Mouse (Mus musculus) cerebellum, postnatal 10 days (tissue): Measurements from ENCODE around the gene Smg9.

Experiments used
- DNase-seq, 2 experiments: peaks; one replicate each; pipeline ENCODE4 v3.0.0; 2021; ENCODE audit warnings: mixed read lengths in 2 of 2

Gene Smg9

DNA sequence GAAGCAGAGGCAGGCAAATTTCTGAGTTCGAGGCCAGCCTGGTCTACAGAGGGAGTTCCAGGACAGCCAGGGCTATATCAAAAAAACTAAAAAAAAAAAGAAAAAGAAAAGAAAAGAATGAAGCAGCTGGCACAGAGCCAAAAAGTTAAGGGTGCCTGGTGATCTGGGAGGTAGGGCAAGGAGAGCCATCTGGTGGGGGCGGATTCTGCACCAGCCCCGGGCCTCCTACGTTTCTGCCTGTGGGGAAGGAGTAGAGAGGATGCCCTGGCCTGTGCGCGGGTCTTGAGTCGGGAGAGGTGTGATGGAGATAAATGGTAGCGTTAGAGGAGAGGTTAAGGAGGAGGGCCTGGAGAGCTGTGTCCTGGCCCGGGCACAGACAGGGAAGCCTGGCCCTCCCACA, 8.8 kb downstream of the Smg9 start:
- DNase-seq = peak in 1 of 2 experiments; percentile 56

DNA sequence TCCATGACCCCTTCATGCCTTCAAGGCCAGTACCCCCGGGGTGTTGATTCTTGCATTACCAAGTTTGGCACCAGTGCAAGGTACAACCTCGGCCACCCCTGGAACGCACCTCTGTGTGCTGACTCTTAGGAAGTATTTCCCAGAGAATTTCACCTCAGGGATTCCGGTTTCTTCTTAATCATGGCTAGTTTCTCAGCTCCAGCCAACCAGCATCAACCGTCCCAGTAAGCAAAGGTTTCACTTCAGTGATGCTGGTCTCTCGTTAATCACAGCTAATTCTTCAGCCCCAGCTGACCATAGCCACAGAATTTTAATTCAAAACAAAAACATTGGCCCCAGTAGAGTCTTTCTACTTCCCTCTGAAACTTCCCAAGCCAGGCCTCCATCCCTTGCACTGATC, 10.7 kb downstream of the Smg9 start:
- DNase-seq = no peak

DNA sequence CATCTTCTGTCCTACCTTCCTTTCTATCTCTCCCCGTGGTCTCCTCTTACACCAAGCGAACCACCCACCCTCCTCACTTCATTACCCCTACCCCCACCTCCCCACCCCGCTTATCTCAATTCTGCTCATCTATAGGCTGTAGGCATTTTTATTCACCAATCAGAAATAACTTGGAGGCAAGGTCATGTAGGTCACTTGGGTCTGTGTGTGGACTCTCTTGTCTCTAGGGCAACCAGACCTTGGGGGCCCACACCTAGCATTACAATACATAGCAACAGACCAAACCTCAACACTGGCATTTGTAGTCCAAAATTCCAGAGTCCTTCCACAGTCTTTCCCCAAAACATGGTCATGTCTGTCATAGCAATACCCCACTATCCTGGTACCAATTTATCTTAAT, 11.4 kb downstream of the Smg9 start:
- DNase-seq = no peak

DNA sequence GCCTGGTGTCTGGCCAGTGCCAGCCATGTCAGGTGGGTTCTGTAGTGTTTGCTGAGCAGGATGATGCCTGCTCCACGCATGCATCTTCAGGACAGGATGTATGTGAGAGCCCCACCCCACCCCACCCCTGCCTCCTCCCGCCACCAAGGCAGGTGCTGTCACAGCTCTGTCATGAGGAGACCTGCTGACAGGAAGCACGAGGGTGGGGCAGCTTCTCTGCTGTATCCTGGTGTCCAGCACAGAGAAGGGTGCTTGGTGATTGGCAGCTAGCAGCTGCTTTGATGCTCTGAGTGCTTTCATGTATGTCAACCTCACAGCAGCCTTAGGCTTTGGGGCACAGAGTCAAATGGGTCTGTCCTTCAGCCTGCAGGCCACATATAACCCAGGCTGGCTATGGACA, 14.2 kb downstream of the Smg9 start:
- no peak for DNase-seq

DNA sequence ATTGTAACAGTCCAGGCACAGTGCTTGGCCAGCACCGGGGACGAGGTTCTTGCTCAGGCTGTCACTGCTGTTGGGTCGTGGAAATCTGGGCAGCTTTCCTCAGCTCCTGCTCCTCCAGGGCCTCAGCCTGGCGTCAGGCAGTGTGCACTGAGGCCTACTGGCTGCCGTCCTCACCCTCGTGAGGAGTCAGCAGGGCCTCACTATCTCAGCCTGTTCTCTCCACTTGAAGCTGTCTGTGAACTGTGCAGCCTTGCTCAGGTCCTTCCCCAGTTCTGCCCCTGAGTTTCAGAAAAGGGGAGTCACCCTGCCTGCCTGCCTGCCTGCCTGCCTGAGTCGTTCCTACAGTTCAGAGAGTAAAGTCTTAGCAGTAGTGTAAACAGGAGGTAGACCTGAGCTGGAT, 15.8 kb downstream of the Smg9 start:
- no peak for DNase-seq

DNA sequence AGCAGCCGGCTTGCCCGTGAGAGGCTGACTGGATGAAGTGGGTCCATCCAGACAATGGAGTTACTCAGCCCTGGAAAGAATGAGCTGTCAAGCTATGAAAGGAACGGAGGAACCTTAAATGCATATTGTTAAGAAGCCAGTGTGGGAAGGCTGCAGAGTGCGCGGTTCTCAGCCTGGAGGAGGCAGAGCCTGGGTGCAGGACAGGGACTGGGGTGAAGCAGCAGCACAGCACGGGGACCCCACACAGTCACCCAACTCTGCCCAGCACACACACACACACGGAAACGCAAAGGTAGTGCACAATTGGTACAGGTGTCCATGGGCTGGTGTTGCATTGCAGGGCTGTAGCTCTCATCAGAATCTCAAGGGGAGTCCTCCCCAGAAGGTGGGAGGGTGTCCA, 20.2 kb downstream of the Smg9 start:
- no peak for DNase-seq

DNA sequence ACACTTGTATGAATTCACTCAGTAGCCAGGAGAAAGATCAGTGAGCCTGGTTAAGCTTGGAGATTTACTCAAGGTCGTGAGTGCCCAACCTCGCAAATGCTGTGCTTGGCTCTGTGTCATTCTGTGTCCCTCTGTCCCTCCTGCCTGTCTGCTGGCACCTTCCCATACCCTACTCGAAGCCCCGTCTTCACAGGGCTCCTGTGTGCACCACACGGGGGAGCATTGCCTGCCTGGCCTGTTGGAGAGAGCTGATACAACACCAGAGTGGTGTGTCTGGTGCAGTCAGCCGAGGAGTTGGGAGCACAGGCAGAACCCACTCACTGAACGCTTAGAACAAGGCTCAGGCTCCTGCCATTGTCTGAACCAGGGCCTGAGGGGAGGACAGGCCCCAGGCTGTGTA, 22.2 kb downstream of the Smg9 start:
- peak; percentile 58 to 67 for DNase-seq

DNA sequence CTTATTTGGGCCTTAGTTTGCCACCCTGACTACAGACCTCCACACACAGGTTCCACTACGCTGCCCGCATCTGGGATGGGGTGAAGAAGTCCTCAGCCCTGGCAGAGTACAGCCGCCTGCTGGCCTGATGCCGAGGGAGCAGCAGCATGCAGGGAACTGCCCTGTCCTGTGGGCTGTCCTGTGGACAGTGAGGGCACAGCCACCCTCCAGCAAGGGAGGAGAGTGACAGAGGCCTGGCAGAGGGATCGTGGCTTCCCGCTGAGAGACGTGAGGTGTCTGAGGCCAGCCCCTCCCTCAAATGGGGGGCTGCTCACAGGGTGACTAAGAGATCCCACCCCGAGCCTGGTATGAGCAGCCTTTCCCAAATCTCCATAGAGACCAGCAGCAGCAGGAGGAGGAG, 22.8 kb downstream of the Smg9 start:
- peak; percentile 78 to 84 for DNase-seq

DNA sequence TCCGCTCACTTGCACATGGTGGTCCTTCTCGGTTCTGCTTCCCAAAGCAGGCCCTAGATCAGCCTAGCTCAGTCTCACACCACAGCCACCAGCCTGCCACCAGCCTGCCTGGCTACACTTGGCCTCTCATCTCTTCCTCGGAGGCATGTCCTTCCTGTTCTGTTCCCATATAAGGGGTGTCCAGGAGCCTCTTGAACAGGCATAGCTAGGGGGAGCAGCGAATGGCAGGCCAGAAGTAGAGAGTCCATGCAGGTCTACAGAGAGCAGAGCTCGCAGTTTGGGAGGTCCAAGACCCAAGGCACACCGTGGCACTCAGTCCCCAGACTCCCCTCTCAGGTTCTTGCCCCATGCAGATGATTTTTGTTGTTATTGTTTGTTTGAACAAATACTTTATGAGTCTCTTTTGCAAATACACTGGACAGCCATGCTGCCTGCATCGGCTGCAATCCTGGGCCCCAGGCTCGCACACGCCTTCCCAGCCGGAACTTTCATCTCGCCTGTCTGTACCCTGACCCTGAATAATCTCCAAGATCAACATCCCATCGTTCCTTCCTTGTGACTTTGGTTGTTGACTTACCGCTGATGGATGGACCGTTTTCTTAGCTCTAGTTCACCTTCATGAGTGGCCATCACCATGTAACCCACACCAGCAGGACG, 23.8 kb downstream of the Smg9 start:
- DNase-seq = no peak

DNA sequence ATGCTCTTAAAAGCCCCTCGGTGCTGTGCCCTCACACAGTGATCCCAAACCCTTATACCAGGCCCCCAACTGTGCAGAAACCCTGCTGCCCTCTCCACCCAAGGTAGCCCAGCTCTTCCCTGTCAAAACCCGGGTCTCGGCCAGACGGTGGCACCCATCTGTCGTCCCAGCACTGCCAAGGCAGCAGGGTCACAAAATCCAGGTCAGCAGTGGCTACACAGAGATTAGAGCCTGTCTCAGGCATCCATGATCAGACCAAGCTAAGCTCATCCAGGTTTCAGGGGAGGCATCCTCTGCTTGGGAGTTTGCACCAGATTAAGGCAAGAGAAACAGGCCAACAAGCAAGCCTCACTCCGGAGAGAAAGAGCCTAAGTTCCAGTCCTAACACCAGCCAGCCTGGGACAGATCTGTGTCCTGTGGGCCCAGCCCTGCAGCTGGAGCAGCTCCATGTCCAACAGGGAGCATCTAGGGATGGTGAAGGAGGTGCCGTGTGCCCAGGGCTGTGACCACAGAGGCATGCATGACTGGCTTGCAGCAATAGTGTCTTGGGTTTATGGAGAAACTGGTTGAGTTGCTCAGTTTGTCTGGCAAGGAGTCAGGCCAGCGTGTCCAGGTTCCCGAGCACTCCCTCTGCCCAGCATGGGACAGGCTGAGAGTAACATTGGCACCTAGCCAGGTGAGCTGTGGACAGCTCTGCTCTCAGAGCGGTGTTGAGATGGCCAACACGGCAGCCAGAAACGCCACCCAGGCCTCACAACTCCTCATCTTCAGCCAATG, 24.7 kb downstream of the Smg9 start:
- peak; percentile 91 for DNase-seq

DNA sequence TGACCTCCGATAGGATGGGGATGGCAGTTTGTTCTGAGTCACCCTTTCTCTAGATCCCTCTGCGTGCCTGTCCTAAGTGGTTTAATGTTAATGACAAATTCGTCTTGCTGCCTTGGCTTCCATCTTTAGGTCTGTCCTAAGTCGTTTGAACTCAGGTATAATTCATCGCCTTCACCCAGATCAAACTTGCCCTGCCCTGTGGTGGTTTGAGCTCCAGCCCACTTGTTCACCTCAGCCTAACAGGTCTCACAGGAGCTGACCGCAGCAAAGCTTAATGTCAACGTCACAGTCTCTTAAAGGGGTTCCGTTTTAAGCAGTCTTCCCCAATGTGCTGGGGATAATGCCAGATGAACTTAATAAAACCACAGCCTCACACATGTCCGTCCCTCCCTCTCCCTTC, 26.5 kb downstream of the Smg9 start:
- DNase-seq = no peak

DNA sequence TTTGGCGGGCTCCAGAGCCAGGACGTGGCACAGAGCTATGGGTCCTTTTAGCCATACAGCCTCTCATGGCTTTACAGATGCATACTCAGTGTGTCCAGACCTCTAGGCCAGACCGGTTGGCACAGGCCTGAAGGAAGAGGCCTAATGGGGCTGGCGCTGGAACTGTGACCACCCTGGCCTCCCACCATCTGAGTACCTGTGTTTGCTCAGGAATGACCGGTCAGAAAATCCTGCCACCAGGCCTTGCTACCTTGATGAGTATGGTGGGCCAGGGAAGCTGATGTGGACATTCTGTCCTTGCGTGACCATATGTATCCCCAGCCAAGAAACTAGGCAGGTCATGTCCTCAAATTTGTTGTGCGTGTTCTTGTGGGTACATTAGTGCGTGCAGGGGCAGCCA, 27.7 kb downstream of the Smg9 start:
- no peak for DNase-seq

DNA sequence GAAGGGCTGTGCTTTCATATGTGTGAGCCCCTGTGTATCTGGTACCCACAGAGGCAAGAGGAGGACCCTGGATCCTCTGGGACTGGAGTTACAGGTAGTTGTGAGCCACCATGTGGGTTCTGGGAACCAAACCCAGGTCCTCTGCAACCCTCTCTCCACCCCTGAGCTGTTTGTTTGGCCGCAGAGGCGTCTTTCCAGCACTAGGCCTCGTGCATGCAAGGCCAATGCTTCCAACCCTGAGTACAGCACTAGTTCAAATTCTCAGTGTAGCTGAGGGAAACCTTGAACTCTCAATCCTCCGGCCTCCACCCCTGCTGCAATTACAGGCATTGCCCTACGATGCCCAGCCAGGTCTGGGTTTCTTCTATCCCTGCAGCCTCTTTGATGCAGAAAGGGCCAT, 29.3 kb downstream of the Smg9 start:
- peak; percentile 11 to 48 for DNase-seq

DNA sequence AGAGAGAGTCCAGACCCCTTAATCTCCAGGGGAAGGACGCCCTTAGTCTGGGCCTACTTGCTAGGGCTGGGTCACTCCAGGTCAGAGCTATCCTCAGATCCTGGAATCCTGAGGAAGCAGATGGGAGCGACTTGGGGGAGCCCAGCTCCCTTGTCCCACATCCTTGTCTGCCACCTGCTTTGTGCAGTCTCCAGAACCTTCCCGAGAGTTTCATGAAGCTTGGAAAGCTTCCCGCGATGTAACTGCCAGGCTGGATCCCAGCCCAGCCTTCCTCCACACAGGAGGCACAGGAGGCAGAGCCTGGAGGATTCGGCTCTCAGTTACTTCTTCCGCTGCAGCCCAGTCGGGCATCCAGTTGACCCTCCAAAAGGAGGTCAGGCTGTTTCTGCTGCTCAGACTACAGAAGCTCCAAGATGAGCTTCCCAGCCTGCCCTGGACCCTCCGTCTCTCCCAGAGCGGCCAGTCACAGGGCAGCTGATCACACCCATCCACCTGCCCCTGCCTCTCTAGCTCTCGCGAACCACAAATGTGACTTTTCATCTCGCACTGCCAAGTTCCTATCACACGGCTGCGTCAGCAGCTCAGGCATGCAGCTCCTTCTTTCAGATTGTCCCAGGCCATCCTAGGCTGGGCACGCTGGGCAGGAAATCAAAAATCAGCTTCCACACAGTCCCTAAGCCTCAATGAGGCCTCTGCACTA, 30.1 kb downstream of the Smg9 start:
- DNase-seq = peak; percentile 94

DNA sequence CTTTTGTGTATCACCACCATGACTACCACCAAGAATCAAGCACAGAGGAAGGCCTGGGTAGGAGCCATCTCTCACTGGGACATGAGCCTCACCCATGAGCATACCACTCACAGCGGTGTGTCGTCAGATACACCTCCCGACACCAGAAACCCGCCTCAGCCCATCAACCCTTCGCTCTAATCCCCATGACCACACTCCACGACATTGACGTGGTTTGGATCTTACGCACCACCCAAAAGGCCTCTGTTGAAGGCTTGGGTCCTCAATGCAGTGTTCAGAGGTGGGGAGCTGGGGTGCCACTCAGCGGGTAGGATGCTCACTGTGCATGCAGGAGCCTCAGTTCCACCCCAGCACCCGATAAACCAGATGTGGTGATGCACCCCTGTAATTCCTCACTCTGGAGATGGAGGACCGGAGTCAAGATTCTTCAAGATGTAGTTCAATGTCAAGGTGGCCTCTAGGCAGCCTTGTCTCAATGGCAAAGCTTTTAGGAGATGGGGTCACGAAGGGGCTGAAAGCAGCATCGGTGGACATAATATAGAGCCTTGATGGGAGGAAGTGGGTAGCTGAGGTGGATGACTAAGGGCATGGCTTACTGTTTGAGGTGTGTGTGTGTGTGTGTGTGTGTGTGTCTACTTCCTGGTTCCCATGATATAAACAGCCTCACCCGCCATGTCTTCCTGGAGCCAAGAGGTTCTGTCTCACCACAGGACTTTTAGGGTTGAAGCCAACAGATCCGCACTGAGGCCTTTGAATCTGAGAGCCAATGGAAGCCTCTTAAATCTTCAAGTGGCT, 31.3 kb downstream of the Smg9 start:
- DNase-seq = no peak

DNA sequence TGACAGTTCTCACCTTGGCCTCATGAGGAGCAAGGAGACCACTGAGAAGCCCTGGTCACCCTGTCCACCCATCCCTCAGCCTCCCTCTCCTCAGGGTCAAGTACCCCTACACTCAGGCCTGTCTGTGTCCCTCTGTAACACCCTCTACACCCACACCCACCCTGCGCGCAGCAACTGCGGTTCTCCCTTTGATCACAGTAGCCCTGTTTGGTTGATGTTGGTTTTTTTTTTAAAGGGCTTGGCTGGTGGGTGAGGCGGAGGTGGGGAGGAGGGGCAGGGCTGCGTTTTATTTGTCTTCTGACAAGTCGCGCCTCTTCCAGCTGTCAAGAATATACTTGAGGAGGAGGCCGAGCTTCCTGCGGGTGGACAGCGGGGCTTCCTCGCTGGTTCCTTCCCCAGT, 32.3 kb downstream of the Smg9 start:
- DNase-seq = no peak

DNA sequence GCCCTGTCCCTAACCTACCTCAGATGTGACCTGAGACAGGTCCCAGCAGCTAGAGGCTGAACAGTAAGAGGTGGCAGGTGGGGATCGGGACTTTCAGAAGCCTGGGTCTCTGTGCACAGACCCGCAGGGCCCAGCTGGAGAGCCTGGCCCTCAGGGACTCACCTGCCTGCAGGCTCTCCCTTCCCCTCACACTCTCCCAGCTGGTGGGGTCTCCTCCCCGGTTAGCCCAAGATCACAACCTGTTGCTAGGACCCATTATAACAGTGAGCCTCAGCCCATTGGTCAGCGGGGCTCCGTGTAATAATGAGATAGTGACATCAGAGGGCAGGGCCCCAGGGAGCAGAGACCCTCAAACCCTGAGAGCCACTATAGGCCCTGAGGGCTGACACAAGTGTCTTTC, 35.9 kb downstream of the Smg9 start:
- DNase-seq = no peak

DNA sequence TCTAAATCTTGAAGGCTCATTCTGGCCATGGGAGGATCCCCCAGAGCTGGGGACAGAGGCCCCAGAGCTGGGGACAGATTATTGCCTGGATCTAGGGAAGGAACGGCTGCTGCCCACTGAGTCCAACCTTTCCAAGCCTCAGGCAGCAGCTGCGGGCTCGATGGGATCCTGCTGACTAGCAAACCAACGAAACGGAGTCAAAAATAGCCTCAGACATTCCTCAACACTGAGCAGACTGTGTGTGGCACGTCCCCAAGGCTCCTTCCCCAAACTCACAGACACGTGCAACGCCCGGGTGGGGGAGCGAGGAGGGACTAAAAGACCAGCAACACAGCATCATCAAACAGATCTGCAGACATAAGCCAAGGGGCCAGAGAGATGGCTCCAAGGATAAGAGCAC, 38.6 kb downstream of the Smg9 start:
- DNase-seq = peak; percentile 76 to 78

DNA sequence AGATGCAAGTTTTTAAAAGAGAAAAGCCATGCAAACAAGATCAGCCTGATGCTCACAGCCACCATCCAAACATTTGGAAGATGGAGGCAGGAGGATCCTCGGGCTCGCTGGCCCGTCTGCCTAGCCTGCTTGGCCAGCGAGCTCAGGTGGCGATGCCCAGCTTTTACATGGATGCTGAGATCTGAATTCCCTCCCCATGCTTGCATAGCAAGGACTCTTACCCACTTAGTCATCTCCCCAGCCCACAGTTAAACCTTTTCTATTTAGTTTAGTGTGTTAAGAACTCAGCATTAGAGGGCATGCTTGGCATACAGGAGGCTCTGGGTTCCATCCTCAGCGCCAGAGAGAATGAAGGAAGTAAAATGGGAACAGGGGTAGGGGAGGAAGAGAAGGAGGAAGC, 39.8 kb downstream of the Smg9 start:
- DNase-seq = no peak

DNA sequence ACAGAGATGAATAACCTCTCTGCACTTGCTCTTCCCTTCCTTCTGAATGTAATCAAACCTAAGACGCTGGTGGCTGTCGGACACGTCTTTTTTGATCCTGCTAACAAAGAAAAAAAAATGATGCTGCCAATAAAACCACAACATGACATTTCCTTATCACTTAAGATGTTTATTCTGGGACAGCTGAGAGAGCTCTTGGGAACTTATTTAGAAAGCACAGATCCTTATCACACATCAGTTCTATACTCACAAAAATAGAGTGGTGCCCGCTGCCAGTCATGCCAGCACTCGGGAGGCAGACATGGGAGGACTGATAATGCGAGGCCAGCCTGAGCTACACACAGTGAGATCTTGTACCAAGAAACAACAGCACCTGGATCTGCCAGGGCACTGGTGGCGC, 40.5 kb downstream of the Smg9 start:
- DNase-seq = no peak

DNA sequence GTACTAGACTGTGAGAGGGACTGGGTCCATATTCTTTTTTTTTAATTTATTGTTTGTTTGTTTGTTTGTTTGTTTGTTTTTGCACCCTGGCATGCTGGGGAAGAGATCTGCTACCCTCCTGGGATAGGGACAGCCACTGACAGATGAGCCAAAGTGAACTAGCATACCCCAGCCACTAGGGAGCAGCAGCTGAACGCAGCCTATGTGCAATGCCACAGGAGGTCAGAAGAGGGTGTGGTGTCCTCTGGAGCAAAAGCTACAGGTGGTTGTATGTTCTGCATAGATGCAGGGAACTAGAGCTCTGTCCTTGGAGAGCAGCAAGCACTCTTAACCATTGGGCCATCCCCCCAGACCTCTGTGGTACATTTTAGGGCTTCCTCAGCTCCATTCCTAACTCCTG, 42.4 kb downstream of the Smg9 start:
- DNase-seq = peak; percentile 77 to 83

DNA sequence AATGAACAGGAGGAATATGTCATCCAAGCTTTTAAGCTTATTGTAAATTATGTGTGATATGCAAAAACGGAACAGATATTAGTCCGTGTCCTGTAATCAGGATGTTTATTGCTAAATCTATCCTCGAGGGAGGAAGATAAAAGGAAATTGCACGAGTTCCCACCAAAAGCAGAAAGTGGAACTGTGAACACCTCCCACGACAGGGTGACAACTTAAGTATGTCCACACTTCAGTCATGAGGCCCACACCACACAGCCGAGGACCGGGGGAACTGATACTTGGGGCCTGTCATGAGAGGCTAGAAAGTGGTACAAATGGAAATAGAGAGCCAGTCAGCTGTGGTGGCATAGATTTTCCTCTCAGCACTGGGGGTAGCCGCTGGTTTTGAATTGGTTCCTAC, 42.9 kb downstream of the Smg9 start:
- no peak for DNase-seq

DNA sequence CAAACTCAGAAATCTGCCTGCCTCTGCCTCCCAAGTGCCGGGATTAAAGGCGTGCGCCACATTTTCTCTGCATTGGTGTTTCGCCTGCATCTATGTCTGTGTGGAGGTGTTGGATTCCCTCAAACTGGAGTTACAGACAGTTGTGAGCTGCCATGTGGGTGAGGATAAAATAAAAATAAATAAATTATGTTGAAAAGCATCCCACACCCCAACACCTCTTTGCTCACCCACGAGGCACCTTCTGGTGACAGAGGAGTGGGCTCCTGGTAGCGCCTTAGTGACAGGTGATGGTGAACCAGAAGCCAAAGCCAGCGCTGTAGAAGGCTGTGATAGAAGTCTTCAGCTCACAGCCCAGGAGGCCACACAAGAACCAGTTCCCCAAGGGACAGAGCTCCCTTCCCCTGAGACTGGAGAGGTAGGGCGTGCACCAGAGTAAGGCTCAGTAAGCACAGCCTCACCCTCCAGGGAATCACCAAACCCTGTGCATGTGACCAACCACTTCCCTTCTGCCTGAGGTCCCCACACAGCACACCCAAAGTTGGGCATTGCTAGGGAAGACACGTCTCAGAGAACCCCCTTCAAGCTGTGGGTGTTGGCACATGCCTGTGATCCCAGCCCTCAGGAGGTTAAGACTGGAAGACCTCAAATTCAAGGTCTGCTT, 46.0 kb downstream of the Smg9 start:
- no peak for DNase-seq
